Mouse (Mus musculus) right cerebral cortex, adult 2 months (tissue): ENCODE measurements around the gene Gpatch1.
"Not testable (repeated sequence)": the region's sequence is repeated elsewhere in the genome, so short reads cannot be mapped to it uniquely, and the experiment has no call there.

Source experiments
- DNase-seq, 2 experiments: peaks; one replicate each; pipeline ENCODE4 v3.0.0; 2021 to 2022; ENCODE audit warnings: low spot score in 2 of 2

The Gpatch1 gene

DNA sequence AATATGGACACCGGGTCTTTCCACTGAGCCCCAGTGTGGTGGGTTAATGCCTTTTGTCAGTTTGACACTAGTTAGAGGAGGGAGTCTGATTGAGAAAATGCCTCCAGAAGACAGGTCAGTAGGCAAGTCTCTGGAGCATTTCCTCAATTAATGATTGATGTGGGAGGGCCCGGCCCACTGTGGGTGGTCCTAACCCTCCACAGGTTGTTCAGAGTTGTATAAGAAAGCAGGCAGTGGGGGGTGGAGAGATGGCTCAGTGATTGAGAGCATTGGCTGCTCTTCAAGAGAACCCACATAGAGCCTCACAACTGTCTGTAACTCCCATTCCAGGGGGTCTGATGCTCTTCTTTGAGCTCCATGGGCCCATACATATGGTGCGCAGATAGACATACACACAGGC lies 13.3 kb upstream of the Gpatch1 start:
- no peak for DNase-seq

DNA sequence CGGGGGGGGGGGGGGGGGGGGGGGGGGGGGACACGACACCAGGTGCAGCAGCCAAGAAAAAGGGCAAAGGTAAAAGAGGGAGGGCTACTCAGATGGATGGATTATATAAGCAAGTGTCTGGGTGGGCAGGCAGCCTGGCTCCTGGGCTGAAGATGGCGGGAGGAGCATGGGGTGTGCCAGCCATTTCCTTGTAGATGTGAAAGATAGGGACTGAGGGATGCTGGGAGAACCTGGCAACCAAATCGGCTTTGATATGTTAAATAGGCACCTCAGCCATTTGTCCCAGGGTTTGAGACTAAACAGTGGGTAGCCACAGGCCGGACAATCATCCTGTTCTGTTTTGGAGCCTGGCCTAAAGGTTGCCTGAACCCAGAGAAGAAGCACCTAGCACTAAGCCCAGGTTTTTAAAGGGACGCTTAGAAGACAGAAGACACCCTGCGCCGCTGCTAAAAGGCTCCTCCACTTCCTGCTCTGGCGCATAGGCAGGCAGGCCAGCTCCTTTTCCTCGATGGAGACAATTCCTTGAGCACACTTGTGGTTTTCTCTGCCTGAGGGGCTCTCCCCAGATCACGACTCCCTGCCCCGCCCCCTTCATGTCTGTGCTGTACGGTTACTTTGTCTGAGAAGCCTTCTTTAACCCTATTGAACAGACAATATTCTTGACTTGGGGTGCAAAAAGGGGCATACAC lies 4.6 kb upstream of the Gpatch1 start:
- no peak for DNase-seq

DNA sequence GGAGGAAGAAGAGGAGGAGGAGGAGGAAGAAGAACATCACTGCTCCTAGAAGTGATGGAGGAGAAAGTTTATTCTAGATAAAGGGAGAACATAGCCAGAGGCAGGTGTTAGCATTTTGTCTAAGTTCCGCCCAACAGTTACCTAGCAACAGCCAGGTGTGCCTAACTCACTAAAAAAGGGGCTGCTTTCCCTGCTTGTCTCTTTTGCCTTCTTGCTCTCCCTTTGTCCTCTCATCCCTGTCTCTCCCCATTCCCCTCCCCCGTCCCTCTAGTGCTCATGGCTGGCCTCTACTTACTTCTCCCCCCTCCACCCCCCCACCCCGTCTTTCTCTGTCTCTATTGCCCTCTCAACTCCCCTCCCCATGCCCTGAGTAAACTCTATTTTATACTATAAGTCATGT lies 3.9 kb upstream of the Gpatch1 start:
- no peak for DNase-seq

DNA sequence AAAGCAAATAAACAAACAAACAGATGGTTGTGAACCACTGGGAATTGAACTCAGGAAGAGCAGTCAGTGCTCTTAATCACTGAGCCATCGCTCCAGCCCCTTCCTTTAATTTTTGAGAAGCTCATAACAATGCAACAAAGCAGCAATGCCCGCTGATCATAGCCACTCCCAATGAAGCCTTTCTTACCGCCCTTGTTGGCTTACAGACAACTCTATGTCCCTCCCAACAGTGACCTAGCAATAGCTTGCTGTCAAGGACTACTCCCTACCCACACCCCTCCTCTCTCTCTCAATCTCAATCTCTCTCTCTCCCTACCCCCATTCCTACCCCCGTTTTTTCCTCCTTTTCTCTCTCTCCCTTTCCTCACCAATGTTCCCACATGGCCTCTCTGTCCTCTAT lies 1.5 kb upstream of the Gpatch1 start:
- DNase-seq, result no peak

DNA sequence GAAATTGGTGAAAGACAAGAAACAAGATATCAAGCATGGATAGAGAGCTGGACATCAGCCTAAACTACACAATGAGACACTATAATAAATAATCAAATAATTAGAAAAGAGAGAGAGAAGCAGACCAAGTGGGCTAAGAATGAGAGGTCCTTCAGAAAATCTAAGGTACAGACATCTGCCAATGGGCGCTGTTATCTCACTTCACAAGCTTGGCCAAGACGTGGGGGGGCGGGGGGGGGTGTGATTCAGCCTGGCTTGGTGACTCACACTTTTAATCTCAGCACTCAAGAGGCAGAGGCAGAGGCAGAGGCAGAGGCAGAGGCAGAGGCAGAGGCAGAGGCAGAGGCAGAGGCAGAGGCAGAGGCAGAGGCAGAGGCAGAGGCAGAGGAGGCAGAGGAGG lies 981 bp upstream of the Gpatch1 start:
- not testable (repeated sequence) for DNase-seq

DNA sequence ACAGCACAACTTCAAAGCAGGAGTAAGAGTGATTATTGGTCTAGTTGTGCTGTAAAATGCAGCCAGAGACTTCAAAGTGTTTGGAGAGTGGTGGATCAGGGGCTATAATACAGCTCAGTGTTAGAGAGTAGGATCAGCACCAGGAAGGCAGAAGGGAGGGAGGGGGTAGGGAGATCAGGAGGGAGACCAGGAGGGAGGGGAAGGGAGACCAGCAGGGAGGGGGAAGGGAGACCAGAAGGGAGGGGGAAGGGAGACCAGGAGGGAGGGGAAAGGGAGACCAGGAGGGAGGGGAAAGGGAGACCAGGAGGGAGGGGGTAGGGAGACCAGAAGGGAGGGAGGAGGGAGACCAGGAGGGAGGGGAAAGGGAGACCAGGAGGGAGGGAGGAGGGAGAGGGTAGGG lies 4.1 kb downstream of the Gpatch1 start:
- no peak for DNase-seq

DNA sequence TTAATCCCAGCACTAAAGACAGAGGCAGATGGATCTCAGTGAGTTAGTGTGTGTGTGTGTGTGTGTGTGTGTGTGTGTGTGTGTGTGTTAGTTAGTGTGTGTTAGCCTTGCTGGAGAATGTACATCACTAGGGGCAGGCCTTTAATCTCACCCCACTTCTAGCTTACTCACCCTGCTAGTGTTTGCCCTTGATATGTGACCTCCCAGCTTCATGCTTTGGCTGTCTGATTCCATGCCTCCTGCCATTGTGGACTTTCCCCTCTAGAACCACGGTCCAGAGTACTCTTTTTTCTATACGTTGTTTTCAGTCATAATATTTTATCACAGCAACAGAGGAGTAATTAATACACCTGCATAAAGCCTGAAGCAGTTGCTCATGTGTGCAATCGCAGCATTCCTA lies 7.0 kb downstream of the Gpatch1 start:
- DNase-seq, result no peak

DNA sequence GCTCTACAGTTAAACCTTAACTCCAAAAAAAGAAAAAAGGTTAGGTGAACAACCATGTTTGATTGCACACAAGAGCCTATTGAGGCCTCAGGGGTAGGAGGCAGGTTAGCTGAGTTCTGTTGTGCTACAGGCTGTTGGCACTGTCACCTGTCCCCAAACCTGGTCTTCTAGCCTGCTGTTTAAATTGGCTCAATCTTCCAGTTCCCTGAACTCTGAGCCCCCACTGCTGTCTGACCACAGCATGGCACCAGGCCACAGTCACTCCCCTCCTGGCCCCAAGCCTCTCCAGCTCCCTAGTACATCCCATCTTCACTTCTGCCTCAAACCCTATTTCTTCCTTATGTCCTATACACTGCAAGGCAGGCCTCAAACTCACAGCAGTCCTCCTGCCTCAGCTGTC lies 17.4 kb downstream of the Gpatch1 start:
- DNase-seq, result no peak

DNA sequence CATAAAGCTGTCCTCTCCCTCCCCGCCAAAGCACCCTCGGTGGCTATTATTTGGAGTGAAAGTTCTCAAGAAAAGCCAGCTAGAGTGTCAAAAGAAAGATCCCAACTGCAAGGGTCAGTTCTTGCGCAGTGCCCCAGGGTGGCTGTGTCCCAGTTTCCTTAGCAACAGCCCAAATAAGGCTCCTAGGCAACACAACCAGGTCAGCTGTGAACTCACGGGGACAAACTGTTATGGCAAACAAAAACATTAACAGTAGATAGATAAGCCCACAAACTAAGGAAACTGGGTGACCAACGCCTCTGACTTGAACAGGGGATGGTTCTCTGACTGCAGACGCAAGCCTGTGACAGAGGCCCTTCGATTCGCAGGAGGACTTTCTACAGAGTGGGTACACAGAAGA lies 18.6 kb downstream of the Gpatch1 start:
- peak in 1 of 2 experiments; percentile 22 for DNase-seq

DNA sequence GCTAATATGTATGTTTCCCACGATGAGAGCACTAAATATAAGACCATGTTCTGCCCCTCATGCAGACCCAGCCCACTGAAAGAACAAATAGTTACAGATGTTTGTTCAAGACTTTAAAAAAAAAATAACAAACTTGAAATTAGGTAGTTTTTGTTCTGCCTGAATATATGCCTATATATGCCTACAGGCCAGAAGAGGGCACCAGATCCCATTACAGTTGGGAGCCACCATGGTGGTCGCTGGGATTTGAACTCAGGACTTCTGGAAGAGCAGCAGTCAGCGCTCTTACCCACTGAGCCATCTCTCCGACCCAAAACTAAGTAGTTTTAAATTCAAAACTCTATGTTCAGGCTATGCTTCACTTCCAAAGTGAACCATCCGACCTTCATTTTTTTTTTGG lies 20.4 kb downstream of the Gpatch1 start:
- no peak for DNase-seq

DNA sequence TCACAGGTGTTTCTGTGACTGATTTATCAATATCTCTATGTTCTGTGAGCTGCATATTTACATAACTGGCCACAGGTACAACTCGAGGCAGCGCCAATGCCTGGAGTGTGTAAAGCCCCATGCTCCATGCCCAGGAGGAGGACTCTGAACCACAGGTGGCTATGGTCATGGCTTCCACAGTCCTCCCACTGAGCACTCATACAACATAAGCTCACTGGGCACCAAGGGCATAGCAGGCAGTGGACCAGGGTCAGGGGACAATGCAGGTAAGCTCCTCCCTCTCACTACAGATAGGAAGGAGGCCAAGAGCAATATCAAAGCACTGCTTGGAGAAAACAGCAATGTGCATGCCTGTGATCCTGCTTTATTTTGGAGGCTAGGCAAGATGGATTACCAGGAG lies 22.6 kb downstream of the Gpatch1 start:
- no peak for DNase-seq

DNA sequence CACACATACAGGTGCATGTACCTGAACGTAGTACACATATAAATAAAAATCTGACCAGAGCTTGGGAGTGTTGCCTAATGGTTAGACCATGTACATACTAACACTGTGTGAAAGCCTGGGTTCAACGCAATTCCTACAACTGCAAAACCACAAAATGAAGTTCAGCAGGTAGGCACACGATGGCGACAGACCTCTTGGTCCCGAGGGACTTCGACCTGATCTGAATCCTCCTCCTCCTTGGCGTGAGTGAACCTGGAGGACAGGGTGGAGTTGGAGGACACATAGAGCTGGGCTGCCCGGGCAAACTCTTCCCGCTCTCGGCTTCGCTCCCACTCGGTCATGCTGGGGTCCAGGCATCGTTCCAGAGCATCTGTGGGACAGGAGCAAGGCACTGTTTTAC lies 24.8 kb downstream of the Gpatch1 start:
- no peak for DNase-seq

DNA sequence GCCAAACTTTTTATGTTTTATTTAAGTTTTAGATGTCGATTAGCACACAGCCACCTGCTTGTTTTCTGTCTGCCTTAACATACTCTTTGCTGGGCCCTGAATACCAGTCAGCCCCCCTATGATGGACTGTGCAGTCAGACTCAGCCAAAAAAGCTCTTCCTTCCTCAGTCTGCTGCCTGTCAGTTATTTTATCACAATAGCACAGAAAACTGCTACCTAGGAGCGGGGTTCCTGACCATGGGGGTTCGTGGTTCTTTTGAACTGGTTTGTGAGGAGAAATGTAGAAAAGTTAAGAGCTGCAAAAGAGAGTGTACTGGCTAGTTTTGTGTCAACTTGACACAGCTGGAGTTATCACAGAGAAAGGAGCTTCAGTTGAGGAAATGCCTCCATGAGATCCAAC lies 39.3 kb downstream of the Gpatch1 start:
- DNase-seq, result no peak

DNA sequence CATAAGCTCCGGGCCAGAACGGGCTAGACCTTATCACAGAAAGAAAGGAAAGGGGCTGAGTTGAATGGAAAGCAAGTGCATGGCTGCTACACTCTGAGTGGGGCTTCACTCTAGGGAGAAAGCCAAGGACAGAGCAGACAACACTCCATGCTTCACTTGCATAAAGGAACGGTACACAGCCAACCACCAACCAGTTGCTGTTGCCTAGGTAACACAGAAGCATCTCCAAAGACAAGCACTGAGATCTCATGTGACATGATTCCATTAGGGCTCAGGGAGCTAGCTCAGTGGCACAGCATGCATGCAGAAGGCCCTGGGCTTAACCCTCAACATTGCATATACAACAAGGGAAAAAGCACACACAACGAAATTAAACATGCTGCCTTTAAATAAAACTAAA lies 40.8 kb downstream of the Gpatch1 start:
- DNase-seq, result peak in 1 of 2 experiments; percentile 14

DNA sequence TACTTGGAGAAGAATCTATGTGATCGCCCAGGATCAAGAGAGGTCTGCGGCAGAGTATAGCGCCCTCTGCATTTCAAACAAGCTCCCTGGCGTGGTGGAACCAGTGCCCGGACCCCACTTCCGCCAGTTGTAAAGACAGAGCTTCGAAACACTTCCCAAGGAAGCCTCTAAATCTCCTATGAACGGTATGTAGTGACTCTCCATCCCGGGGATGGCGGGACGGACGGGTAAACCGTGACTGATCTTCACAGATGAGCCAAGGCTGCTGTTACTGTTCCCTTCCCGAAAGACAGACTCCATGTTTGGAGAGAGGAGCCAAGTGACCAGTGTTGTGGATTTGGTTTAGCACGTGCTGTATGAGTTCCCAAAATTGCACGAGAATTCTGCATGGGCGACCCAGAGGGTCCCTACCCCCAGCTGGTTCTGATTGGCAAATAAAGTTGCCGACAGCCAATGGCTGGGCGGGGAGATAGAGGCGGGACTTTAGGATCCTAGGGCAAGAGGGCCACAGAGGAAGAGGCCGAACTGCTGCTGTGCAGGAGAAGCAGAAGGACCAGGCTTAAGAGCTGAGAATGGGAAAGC lies 48.7 kb downstream of the Gpatch1 start:
- DNase-seq, result no peak

DNA sequence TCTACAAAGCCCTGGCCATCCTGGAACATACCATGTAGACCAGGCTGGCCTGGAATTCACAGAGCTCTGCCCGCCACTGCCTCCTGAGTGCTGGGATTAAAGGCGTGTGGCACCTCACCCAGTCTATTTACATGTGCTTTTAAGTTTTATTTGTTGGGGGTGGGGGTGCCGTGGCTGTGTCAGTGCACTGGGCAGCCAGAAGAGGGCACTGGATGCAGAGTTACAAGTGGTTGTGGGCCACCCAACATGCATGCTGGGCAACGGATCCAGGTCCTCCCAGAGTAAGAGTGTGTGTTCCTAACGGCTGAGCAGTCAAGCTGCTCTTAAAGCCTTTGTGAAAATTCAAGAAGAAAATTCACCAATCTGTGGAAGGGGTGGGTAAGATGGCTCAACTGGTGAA lies 50.4 kb downstream of the Gpatch1 start:
- DNase-seq, result no peak

DNA sequence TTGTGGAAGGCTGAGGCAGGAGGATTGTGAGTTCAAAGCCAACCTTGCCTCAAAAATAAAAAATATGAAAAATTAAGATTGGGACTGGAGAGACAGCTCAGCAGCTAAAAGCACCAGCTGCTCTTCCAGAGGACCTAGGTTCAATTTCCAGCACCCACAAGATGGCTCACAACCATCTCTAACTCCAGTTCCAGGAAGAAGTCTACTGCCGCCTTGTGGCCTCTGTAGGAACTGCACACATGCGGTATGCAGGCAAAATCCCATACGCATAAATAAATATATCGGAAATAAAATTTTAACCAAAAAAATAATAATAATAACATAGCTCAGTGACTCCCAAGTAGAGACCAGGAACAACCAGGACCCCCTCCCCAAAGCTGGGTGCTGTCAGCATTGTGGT lies 51.6 kb downstream of the Gpatch1 start:
- no peak for DNase-seq

DNA sequence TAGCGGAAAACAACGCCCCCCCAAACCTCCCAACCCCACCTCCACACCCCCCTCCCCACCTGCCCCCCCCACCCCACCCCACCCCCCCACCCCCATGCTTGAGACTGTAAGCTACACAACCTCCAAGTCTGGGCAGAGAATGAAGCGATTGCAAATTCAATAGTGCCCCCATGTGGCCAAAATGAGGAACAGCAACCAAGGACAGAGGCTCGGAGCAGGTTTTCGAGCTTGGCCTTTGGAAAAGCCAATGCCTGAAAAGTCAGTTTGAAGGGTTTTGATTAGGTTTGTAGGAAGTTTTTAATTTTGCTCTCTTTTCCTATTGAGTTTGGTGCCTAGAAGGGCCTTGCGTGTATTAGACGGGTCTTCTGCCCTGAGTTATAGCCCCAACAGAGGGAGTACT lies 53.5 kb downstream of the Gpatch1 start:
- peak; percentile 52 to 58 for DNase-seq

DNA sequence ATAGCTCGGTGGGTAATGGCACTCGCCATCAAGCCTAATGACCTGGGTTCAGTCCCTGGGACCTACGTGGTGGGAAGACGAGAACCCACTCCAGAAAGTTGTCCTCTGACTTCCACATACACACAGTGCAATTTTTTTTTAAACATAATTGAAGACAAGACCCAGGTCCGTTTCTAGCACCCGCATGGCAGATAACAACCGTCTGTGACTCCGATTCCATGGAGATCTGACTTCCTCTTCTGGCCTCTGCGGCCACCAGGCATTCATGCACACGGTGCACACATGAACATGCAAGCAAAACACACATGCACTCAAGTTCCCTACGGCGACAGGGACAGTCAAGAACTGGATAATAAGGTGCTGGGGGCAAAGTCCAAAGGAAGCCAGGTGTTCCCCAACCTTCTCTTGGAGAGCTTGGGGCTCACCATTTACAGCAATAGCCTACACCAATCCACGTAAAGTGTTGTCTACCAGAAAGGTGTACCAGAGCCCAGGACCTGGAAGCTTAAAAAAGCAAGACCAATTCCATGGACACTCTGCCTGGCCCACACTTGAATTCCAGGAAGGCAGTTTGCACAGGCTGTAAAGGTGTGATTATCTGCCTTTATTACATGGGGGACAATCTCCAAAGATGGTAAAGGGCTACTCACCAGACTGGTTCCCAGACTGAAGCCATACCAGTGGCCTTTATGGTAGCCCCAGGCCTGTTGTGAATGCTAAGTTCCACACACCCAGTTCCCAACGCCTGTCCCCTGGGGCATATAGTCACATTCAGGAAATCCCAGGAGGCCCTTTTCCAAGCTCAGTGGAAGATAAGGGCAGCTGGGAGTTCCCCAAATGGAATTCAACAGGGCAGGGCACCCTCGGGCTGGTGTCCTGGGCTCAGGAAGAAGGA lies 54.4 kb downstream of the Gpatch1 start:
- DNase-seq, result no peak

DNA sequence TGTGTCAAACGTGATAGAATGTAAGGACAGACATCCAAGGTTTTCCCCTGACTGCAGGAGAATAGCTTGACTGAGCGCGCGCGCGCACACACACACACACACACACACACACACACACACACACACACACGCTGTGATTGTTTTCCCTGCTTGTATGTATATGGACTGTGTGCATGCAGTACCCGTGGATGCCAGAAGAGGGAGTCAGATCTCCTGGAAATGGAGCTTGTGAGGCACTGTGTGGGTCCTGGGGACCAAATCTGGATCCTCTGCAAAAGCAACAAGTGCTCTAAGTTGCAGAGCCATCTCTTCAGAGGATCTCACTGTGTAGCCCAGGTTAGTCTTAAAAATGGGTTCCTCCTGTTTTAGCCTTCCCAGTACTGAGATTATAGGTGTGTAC lies 58.9 kb downstream of the Gpatch1 start:
- no peak for DNase-seq

DNA sequence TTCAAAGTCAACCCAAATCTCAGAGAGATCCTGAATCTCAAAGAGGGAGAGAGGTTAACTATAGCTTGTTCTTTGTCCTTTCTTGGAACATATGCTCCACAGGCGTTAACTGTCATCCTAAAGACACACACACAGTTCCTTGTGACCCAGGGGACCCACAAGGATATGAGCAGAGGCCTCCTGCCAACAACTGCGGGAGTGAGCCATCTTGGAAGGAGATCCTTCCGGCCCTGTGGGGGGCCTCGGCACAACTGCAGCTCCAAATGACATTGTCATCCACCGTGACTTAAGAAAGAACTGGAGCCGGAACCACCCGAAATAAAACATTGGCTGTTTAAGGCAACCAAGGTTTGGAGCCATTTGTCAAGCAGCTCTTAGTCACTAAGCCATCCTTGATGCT lies 59.9 kb downstream of the Gpatch1 start:
- no peak for DNase-seq

DNA sequence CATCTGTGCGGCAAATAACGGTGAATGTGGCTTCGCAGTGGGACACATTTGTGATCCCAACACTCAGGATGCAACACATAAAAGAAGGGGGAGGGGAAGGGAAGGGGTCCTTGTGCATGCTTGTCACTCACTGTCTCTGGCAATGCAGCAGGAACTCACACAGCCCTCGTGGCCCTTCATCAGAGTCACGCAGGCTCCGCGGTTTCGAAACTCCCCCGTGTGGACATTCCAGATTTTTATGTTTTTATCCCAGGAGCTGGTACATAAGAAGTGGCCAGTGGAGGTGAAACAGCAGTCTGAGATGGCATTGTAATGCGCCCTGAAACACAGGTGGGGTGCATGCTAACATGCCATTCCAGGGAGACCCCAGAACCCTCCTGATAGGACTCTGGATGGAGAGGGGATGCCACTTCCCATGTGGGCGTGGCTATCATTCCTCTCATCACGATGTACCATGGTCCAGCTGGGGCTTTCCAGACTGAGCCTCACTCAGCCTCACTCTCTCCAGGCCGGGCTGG lies 66.1 kb downstream of the Gpatch1 start:
- DNase-seq, result peak; percentile 57 to 58

DNA sequence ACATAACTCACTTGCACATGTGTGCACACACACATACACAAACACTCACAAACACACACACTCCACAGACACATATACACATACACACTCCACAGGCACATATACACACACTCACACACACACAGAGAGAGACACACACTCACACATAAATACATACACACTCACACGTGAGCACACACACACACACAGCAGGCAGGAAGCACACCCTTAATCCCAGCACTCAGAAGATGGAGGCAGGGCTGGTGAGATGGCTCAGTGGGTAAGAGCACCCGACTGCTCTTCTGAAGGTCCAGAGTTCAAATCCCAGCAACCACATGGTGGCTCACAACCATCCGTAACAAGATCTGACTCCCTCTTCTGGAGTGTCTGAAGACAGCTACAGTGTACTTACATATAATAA lies 80.3 kb downstream of the Gpatch1 start:
- DNase-seq, result not testable (repeated sequence)
